Mouse (Mus musculus) heart, postnatal 14 days (tissue): ENCODE data around the gene Vps36. TPM values are rescaled to one million over a fixed set of nuclear protein-coding genes. Genes with fewer than 3 reads are reported as not detected.

ENCODE experiments used
- DNase-seq, 2 experiments: peaks; one replicate each; pipeline ENCODE4 v3.0.0; 2021 to 2022
- intact Hi-C: fragments of 180-260 bp; cut with DNase I; formaldehyde crosslinking; loops from one replicate; pipeline ENCODE4 v1.15.1; 2025
- long read RNA-seq, 2 experiments: library from polyadenylated mRNA; stranded (forward); transcript quantifications; one replicate each; pipeline ENCODE4 v2.0.0; 2021
- total RNA-seq, 2 experiments: library from RNA; stranded (reverse); gene quantifications; 2 replicates each; pipeline ENCODE4 v1.2.3; 2021

Gene Vps36
- total RNA-seq, result 10 to 100 TPM; 27.6 to 28.9 TPM
- long read RNA-seq, experiment 1, transcript Vps36-201 (14 exons, 3,574 nt), result major isoform, 52 of 57 reads
- long read RNA-seq, experiment 1, partial matches to known transcripts, result 2 of 57 reads
- long read RNA-seq, experiment 1, other reads (novel, unspliced or antisense), result 3 of 57 reads
- long read RNA-seq, experiment 2, transcript Vps36-201 (14 exons, 3,574 nt), result major isoform, 35 of 45 reads
- long read RNA-seq, experiment 2, partial matches to known transcripts, result 7 of 45 reads
- long read RNA-seq, experiment 2, other reads (novel, unspliced or antisense), result 3 of 45 reads

DNA sequence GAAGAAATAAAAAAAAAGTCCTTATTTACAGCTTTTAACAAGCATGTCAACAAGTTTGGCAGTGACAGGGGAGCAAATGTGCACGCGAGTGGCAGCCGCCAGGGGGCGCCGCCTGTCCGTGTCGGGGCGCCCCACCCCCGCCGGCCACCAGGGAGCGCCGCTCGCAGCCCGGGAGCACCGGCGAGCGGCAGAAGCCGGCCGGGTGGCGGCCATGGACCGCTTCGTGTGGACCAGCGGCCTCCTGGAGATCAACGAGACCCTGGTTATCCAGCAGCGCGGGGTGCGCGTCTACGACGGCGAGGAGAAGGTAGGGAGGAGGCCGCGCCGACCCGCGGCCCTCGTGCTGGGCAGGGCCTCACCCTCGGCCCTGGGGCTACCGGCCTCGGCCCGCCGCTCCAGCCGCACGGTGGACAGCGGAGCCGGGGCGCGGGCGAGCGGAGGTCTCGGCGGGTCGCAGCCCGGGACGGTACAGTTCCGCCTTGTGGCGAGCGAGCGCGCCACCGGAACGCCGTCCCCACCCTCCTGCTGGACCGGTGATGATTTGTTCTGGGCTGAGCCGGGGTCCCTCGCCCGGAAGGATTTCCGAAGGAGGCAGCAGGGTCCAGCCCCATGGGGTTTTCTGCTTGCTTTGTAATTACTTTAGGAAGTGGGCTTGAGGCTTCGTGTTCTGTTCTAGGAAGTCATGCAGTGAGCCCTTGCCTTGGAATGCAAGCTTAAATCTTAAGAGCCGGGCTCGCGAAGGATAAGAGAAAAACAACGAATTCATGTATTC, at the start of gene Vps36:
Gene Vps36 (plus strand): TSS at position 150 of the 772 bp plus-strand sequence.
- peak; percentile 95 to 96 for DNase-seq
- intact Hi-C loops, result loop anchor here (1.0 to 5.0 kb wide), 4 partner anchors 34 to 184 kb away; partner anchors contain the start of gene Thsd1

DNA sequence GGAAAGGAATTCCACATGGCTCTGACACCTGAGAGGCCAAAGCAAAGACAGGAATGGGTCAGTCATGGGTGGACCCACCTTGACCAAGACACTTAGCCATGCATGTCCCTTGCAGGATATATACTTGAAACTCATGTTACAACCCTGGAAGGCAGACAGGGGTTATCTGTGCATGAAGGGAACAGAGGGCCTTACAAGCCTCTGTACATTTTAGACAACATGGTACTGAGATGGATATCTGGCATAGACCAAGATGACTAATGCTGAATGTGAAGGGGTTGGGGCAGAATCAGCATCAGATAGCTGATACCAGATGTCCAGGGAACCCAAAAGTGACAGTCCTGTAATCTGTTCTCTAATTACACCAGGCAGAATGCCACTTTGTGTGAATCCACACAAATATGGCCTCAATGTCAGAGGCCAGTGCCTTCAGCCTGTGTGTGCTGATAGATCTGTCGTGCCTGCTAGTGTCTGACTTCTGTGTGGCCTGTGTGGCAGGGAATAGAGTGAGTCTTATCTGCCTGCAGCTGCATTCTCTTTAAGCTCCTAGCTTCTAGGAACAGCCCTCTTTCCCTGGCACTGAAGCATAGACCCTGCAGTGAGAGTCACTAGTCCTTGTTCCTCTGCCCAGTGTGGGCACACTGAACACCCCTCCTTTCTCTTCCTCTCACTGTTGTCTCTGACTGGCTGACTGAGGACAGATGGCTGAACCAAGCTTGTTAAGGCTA, 48.7 kb upstream of the Vps36 start:
- intact Hi-C loops, result no loop called here
- DNase-seq, result no peak

DNA sequence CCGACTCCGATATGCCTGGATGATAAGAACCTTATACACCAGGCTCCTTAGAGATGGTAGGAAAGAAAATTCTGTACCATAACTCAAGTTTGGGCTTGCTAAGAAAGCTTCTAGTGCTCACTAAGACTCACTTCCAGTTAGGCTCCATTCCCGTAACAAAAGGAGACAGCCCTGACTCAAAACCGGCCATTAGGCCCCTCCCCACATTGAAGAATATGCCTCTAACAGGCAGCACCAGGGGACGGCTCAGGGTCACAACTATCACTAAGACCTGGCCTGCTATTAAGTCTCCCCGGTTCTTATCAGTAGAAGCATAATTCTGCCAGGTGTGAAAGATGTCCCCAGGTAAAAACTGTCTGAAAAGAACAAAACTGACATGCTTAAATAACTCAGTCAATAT, 46.8 kb upstream of the Vps36 start:
- DNase-seq, result no peak
- intact Hi-C loops, result no loop called here

DNA sequence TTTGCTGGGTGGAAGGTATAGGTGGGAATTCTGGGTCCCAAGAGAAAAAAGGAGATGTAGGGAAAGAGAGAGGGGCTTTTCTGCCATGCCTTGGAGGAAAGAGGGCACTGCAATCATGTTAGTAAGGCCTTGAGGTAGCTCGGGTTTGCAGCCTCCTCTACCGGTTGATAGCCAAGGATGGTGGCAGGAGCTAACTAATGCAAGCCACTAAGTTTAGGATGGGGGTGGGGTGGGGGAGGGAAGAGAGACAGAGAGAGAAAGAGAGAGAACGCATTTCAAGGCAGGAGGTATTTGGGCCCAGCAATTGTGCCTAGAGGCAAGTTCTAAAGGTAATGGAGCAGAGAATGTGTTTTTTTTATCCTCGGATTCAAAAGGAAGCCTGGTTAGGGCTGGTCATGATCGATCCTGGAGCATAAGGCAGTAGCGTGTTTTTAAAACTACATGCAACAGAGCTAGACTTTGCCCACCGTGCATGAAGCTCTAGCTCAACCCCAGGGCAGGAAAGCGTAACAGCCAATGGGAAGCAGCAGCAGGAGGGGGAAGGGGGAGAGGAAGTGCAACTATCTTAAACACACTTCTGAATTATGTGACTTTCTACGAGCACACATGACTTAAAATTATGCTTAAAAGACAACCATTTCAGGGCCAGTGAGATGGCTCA, 44.8 kb upstream of the Vps36 start:
- DNase-seq, result no peak
- intact Hi-C loops, result no loop called here

DNA sequence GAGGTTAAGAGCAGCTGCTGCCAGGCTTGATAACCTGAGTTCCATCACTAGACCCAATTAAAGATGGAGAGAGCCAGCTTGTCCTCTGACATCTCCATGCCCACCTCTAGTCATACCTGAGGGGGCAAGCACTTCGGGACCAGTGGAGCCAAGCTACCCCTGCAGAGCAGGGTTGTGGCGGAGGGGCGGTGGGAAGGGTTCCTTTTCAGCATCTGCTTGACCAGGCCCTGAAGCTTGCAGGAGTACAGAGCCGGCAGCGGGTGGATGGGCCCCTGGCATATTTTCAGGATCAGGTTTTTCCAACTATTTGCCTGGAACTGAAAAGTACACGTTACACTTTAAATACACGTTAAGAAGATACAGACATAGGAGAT, 44.3 kb upstream of the Vps36 start:
- DNase-seq, result no peak
- intact Hi-C loops, result no loop called here

DNA sequence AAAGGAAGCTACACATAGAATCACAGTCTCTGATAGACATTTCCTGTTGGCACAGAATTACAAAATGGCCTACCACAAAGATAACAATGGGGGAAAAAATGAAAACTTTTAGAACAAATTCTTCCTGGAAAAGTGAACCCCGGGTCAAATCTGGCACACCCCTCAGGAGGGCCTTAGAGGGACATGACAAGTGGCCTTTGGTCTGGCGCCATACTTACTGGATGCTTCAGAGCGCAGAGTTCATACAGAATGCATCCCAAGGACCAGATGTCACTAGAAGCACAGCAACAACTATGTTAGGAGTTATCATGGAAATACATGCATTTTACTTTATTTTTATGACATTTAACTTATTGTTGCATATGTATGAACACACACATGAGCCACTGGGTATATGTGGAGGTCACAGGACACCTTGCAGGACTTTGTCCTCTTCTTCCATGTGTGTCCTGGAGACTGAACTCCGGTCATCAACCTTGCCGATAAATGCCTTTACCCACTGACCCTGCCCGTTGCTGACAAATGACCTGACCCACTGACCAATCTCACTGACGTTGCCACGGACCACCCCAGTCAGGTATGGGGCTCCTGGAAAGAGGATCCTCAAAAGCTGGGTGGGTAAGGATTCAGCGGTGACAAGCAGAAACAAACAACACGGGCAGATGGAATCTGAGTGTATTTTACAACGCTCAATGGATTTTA, 42.8 kb upstream of the Vps36 start:
- DNase-seq, result no peak
- intact Hi-C loops, result no loop called here

DNA sequence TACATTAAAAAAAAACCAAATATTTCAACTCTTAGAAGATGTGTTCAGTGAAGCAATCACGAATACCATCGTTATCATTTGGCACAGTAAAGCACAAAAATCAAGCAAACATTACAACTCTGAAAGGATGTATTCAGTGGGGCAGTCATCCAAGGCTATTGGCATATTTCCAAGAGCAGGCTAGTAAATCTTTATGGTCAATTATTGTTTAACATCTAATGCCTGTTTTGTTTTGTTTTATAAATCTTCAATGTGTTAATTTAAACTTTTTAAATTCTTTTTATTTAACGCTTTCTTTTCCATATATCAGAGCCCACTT, 42.3 kb upstream of the Vps36 start:
- no peak for DNase-seq
- intact Hi-C loops, result no loop called here

DNA sequence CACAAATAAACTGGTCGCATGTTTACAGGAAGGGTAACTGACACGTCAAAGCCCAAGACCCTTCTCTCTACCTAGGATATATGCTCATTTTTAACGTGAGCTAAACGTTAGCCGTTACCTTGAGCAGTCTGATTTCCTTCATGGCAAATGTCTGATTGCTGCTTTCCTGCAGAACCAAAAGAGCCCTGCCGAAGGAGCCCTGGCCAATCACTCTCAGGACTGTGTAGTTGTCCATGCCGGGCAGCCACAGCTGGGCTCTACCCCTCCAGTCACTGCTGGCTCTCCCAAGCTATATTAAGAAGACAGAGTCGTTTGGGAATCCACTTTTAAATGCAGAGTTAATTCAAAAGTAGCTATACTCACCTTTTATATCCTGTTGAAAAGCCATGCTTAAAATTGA, 30.4 kb upstream of the Vps36 start:
- DNase-seq, result no peak
- intact Hi-C loops, result no loop called here

DNA sequence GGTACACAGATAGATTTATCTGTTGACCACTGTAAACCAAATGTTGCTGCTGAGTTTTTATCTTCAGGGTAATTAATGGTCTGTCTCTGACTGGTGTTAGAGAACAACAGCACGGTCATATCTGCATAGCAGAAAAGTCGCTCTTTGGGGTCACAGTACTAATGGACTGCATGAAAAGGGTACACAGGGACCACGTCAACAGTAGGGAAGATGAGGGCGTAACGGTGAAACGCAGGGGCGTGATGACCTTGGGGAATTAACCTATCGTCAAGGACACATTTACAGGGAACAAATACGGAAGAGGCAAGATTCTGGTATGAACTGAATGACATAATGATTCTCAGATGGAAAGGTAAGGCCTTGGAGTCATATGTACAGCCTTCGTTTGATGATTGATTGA, 28.2 kb upstream of the Vps36 start:
- intact Hi-C loops, result no loop called here
- DNase-seq, result no peak

DNA sequence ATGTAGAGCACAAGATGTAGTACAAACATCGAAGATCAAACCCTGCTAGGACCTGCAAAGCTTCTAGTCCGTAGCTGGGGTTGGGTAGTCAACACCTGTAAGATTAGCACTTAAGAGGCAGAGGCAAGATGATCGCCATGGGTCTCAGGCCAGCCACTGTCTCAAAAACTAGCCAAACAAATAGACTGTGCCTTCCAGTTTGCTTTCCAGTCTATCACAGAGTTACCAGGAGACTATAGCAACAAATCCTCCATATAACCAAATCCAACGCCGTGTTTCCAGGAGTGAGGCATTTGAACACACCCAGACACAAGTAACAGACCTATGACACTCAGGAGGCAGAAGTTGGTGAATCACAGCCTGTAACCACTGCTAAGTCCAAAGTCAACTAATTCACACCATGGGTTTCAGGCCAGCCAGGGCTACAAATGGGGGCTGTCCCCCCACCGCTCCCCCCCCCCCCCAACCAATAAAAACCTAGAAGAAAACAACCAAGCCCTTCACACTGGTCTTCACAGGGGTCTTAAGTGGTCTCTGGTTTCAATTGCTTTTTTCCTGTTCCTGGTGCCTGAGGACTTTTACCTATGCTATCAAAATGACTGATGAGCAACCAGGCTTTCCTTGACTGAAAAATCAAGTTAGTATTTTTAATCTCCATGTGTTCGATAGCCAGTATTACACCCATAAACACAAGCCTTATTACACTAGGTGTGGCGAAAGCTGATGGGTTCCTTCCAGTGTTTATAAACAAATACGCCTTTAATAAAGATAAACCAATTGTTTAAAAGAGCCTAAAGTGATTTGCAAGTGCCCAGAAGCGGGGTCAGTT, 27.1 kb upstream of the Vps36 start:
- intact Hi-C loops, result loop anchor here (5.0 kb wide), 2 partner anchors 103 to 173 kb away; partner anchors contain the start of genes Alg11 and Atp7b

DNA sequence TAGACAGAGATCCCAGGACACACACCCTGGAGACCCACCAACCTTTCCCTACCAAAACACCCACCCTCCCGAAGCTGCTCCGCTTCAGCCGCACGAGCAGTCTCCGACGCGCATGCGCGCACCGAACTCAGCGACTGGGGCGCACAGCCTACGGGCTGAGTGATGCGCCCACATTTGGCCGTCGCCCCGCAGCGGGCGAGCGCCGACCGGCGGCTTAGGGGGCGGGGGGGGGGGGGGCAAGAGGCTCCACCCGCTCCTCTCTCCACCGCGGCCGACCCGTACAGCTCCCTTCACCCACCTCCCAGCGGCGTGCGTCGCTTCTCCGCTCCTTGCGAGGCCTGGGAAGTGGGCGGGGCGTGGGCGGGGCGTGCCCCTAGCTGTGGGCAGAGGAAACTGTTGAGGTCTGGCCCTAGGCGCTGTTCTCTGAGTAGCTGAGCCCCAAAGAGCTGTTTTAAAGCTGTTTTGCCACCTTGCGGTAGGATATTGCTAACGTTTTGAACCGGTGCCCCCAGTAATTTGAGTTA, 26.5 kb upstream of the Vps36 start, which contains the start of gene Nek3:
Gene Nek3 (minus strand): TSS at position 356 of the 524 bp plus-strand sequence.
- intact Hi-C loops, result loop anchor here (5.0 kb wide), 2 partner anchors 104 to 174 kb away; partner anchors contain the start of genes Alg11 and Atp7b
- DNase-seq, result peak; percentile 86 to 91

More for the DNA sequence above, 27.1 kb upstream of the Vps36 start:
- no peak for DNase-seq

DNA sequence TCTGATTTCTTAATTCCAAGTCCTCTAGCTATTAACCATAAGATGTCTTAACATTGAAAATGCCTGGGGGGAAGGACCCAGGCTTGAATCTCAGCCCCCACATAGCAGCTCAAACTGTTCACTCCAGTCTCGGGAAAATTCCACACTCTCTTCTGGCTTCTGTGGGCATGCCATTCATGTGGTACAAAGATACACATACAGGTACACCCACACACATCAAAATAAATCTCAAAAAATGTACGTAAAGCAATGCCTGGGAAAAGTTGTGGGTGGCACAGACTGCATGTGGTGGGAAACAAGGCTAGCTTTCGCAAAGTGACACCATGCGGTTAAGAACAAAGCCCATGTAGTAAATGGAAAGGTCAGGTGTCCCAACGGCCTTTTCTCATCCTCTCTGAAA, 23.4 kb upstream of the Vps36 start:
- no peak for DNase-seq
- intact Hi-C loops, result loop anchor here (5.0 kb wide), 2 partner anchors 107 to 177 kb away; partner anchors contain the start of genes Alg11 and Atp7b

DNA sequence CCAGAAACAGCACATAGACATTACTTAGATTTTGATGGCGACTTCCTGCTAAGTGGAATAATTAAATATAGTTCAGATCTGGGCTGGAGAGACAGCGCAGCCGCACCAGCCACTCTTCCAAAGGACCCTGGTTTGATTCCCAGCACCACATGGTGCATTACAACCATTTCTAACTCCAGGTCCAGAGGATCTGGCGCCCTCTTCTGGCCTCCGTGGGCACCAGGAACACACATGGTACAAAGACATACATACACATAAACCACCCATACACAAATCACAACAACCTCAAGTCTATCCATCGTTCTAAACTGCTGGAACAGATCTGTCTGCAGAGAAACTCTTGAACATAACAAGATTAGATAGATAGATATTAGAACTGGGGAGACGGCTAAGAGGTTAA, 16.6 kb upstream of the Vps36 start:
- DNase-seq, result no peak
- intact Hi-C loops, result no loop called here

DNA sequence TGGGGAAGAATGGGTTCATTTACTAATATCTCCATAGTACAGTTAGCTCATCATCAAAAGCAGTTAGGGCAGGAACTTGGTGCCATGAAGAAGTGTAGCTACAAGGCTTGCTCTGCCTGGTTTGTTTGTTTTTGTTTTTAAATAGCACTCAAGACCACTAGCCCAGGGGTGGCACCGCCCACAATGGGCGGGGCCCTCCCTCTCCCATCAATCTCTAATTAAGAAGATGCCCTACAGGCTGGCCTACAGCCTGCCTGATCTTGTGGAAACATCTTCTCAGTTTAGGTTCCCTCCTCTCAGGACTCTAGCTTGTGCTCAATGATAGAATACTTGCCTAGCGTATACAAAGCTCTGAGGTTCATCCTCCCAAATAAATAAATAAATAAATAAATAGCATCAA, 7.7 kb upstream of the Vps36 start:
- DNase-seq, result no peak

DNA sequence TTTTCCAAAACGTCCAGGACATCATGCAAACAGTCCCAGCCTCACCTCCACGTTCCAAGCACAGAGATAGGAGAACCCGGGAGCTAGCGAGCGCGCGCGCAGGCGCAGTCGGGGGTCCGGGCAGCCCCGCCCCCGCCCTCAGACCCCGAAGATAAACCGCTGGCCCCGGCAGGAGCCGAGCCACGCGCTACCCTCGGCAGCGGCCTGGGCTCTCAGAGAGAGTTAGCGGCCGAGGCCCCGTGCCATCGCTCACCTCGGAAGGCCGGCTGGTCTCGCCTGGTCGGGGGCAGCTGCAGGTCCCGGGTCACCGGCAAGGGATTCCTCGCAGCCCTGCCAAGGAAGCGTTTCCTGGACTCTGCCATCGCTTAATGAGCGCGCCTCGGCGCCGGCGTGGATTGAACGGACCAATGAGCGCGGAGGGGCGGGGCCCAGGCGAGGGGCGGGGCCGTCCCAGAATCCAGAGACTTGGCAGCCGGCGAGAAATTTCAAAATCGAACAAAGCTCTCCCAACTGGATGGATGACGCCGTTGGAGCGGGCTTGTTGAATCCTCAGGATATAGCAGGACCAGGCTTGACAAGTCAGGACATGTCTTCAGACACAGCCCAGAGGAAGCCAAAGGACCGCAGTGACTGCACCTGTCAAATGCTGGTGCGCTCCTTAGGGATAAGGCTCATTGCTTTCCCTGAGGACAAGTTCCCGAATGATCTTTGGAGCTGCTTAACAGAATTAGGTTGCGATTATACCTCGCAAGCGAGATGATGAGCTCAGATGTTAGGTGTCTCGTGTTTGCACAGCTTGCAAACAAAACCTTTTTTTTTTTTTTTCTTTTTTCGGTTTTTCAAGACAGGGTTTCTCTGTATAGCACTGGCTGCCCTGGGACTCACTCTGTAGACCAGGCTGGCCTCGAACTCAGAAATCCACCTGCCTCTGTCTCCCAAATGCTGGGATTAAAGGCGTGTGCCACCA, 6.9 kb upstream of the Vps36 start, which contains the start of gene Ckap2:
Gene Ckap2 (minus strand): TSS at position 389 of the 967 bp plus-strand sequence.
- intact Hi-C loops, result no loop called here
- DNase-seq, result peak; percentile 91

More for the DNA sequence above, 7.7 kb upstream of the Vps36 start:
- intact Hi-C loops, result no loop called here

DNA sequence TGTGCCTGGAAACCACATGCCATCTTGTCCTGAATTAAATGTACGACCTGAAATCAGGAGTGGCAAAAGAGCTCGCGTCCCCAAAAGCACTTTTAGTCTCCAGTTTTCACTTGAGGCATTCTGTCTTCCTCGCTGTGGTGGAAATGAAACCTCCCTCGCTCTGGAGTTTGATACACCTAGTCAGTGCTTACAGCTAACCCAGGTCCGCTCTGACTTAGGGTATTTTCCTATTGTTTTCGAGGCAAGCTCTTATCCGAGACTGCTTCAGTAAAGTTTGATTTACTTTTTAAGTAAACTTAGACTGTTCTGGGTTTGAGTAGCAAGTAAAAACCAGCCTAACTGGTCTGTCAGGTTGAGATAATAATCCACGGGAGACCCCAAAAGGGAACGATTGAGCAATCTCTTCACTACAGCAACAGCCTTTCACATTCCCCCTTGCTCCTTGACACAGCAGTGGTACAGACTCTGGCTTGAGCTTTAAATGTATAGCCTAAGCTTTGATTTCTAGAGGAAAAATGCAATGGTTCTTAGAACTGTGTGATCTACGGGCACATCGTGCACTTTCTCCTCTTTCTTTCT, 912 bp downstream of the Vps36 start:
- no peak for DNase-seq
- intact Hi-C loops, result loop anchor here (2.0 to 5.0 kb wide), 2 partner anchors 33 to 64 kb away; partner anchors contain the start of gene Thsd1

DNA sequence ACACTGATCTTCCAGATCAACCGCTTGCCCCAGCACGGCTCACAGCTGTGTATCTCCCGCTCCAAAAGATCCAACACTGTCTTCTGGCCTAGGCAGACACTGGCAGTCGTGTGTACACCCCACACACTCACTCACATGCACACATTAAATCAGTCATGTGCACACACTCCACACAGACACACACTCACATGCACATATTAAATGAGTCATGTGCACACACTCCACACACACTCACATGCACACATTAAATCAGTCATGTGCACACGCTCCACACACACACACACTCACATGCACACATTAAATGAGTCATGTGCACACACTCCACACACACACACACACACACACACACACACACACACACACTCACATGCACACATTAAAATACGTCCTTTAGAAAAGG, 5.3 kb downstream of the Vps36 start:
- intact Hi-C loops, result no loop called here
- no peak for DNase-seq
